Mouse (Mus musculus) CH12.LX (cell line): ENCODE measurements at regions not wholly inside any gene's neighbourhood (a gene's known extent, or its start where the extent isn't known, plus 50 kb on each side); places are given as distances from the start of the nearest gene placed in this dataset.

Experiments used
- DNase-seq: peaks from one replicate; pipeline ENCODE4 v3.0.0-alpha.2; 2013; ENCODE audit errors: extremely low read depth
- H3K27ac ChIP-seq: 2 replicates; pipeline ENCODE4 v1.5.1; 2012; ENCODE audit warnings: low read depth, mild to moderate bottlenecking, control low read depth, moderate library complexity; ENCODE audit not compliant: insufficient read depth
- H3K27me3 ChIP-seq: replicated peaks from 2 replicates; pipeline ENCODE3; 2012; ENCODE audit warnings: inconsistent platforms
- H3K36me3 ChIP-seq, 2 experiments: replicated peaks in 1 of 2; 2 replicates each; pipeline versions ENCODE3 to v1.6.1; 2012; ENCODE audit warnings: inconsistent platforms in 1 of 2, low read length in 1 of 2, mild to moderate bottlenecking in 1 of 2, mixed read lengths in 1 of 2, moderate library complexity in 1 of 2; ENCODE audit not compliant: control insufficient read depth in 1 of 2, insufficient read depth in 1 of 2
- H3K4me1 ChIP-seq, 2 experiments: 2 replicates each; pipeline ENCODE4 v1.6.1; 2012; ENCODE audit warnings: inconsistent platforms in 1 of 2, moderate library complexity in 1 of 2; ENCODE audit not compliant: insufficient read depth in 2 of 2, control insufficient read depth in 1 of 2
- H3K4me2 ChIP-seq: 2 replicates; pipeline ENCODE4 v1.6.1; 2012; ENCODE audit warnings: low read depth, mild to moderate bottlenecking, control low read depth; ENCODE audit not compliant: poor library complexity, insufficient read depth, severe bottlenecking
- H3K4me3 ChIP-seq, 3 experiments: fragments of 150-350 bp in 1 of 3; sonication (generic) in 1 of 3; replicated peaks in 1 of 3; 2 replicates each; pipeline versions ENCODE3 to v1.5.1; 2011 to 2012; ENCODE audit warnings: low read depth in 2 of 3, low read length in 2 of 3, mild to moderate bottlenecking in 2 of 3, moderate library complexity in 2 of 3, control low read depth in 1 of 3, improper control_type of control experiment in 1 of 3, inconsistent platforms in 1 of 3, mixed read lengths in 1 of 3; ENCODE audit not compliant: poor library complexity in 1 of 3
- H3K79me2 ChIP-seq: replicated peaks from 2 replicates; pipeline ENCODE4 v1.6.1; 2012; ENCODE audit warnings: mild to moderate bottlenecking, moderate library complexity; ENCODE audit not compliant: control insufficient read depth, poor library complexity, insufficient read depth, severe bottlenecking; ENCODE audit errors: extremely low read depth
- H3K9ac ChIP-seq: 2 replicates; pipeline ENCODE4 v1.6.1; 2012; ENCODE audit warnings: low read depth, mild to moderate bottlenecking, control low read depth, moderate library complexity; ENCODE audit not compliant: insufficient read depth
- H3K9me3 ChIP-seq: replicated peaks from 2 replicates; pipeline ENCODE3; 2012; ENCODE audit warnings: low read length, inconsistent platforms, mixed read lengths
- ELF1 ChIP-seq: IDR thresholded peaks from 2 replicates; pipeline ENCODE4 v1.6.1; 2014; ENCODE audit warnings: low read depth, mild to moderate bottlenecking, inconsistent platforms, low read length, improper control_type of control experiment
- GABPA ChIP-seq: IDR thresholded peaks from 2 replicates; pipeline ENCODE4 v1.6.1; 2012; ENCODE audit warnings: low read depth, low read length, improper control_type of control experiment, inconsistent platforms; ENCODE audit not compliant: insufficient replicate concordance
- JUND ChIP-seq: conservative IDR thresholded peaks from 2 replicates; pipeline ENCODE4 v1.6.1; 2011; ENCODE audit warnings: low read depth, low read length, improper control_type of control experiment
- KAT2A ChIP-seq: IDR thresholded peaks from 2 replicates; pipeline ENCODE4 v1.6.1; 2012; ENCODE audit warnings: low read length, improper control_type of control experiment, inconsistent platforms; ENCODE audit not compliant: insufficient replicate concordance
- MAFK ChIP-seq: IDR thresholded peaks from 2 replicates; pipeline ENCODE4 v1.6.1; 2011; ENCODE audit warnings: low read length, improper control_type of control experiment; ENCODE audit not compliant: insufficient replicate concordance
- MAX ChIP-seq: IDR thresholded peaks from 2 replicates; pipeline ENCODE4 v1.6.1; 2011; ENCODE audit warnings: low read length, improper control_type of control experiment
- MAZ ChIP-seq: IDR thresholded peaks from 2 replicates; pipeline ENCODE4 v1.6.1; 2012; ENCODE audit warnings: low read depth, mild to moderate bottlenecking, inconsistent platforms, low read length, improper control_type of control experiment, moderate library complexity
- MXI1 ChIP-seq: IDR thresholded peaks from 2 replicates; pipeline ENCODE4 v1.6.1; 2011; ENCODE audit warnings: mild to moderate bottlenecking, low read depth, low read length, improper control_type of control experiment
- NRF1 ChIP-seq: IDR thresholded peaks from 2 replicates; pipeline ENCODE4 v1.6.1; 2014; ENCODE audit warnings: low read depth, mild to moderate bottlenecking, inconsistent platforms, low read length, improper control_type of control experiment, moderate library complexity
- RCOR1 ChIP-seq: conservative IDR thresholded peaks from 2 replicates; pipeline ENCODE4 v1.6.1; 2012; ENCODE audit warnings: low read depth, mild to moderate bottlenecking, inconsistent platforms, low read length, improper control_type of control experiment
- SIN3A ChIP-seq: IDR thresholded peaks from 2 replicates; pipeline ENCODE4 v1.6.1; 2012; ENCODE audit warnings: low read length, improper control_type of control experiment, inconsistent platforms
- TCF12 ChIP-seq: IDR thresholded peaks from 2 replicates; pipeline ENCODE4 v1.6.1; 2014; ENCODE audit warnings: low read depth, mild to moderate bottlenecking, inconsistent platforms, low read length, improper control_type of control experiment
- UBTF ChIP-seq: IDR thresholded peaks from 2 replicates; pipeline ENCODE4 v1.6.1; 2012; ENCODE audit warnings: low read depth, mild to moderate bottlenecking, inconsistent platforms, low read length, improper control_type of control experiment, moderate library complexity
- ZC3H11A ChIP-seq: IDR thresholded peaks from 2 replicates; pipeline ENCODE4 v1.6.1; 2012; ENCODE audit warnings: low read depth, mild to moderate bottlenecking, inconsistent platforms, low read length, improper control_type of control experiment
- dilution Hi-C: fragments of 300-500 bp; cut with MboI; formaldehyde crosslinking; loops from 2 replicates; pipeline ENCODE4 v1.14.3; 2020; ENCODE audit warnings: low sequenced_read_pairs; ENCODE audit not compliant: extremely low pct_unique_long_range_greater_than_20kb, extremely low pct_ligation_motif_present
- in situ Hi-C: fragments of 300-500 bp; cut with MboI; formaldehyde crosslinking; loops from 3 replicates; pipeline ENCODE4 v1.14.3; 2019; ENCODE audit warnings: low sequenced_read_pairs, low pct_ligation_motif_present, low pct_unique_long_range_greater_than_20kb, mixed read lengths

DNA sequence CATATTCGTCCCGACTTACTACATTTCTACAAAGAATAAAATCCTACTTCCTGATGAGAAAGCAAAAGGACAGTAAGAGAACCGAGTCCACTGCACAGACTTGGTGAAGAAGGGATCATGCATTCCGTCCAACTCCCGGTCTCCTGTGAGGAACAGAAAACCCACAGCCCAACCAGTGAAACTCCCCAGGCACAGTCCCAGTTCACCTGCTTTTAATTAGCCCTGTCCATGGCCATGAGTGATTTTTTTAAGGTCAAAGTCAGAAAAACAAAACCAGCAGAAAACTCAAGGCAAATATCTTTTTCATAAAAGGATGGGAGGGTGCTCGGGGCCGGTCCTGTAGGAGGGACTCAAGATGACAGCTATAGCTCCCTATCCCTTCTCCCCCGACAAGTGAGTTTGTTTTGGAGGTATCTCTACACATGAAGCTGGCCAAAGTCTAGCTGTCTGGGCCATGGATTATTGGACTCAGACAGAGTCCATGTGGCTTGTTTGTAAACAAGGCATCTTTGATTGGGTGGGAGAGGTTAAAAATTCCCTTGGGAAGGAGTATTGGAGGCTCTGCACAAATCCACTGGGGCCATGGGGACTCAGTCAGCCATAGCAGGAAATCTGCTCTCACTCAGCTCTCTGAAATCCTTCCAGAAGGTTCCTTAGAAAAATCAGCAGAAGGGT is 168.8 kb upstream of the Arid1b start:
- H3K9me3 ChIP-seq, result no peaks in the 10 kb centered on the region
- H3K4me1 ChIP-seq, result no peaks in the 10 kb centered on the region
- H3K4me2 ChIP-seq, result no peak overlapping the region
- dilution Hi-C loops, result no loop called here
- no peak overlapping the region for H3K9ac ChIP-seq
- in situ Hi-C loops, result no loop called here
- DNase-seq, result no peak
- H3K4me3 ChIP-seq, result no peak overlapping the region
- no peak overlapping the region for H3K27ac ChIP-seq
- no peaks in the 10 kb centered on the region for H3K79me2 ChIP-seq
- TF ChIP-seq MAFK (no peak), GABPA (no peak), MAX (no peak), ELF1 (no peak), TCF12 (no peak), ZC3H11A (no peak), MAZ (no peak), KAT2A (no peak), SIN3A (no peak), JUND (no peak), UBTF (no peak), RCOR1 (no peak), MXI1 (no peak)
- no peaks in the 10 kb centered on the region for H3K36me3 ChIP-seq
- no peaks in the 10 kb centered on the region for H3K27me3 ChIP-seq

DNA sequence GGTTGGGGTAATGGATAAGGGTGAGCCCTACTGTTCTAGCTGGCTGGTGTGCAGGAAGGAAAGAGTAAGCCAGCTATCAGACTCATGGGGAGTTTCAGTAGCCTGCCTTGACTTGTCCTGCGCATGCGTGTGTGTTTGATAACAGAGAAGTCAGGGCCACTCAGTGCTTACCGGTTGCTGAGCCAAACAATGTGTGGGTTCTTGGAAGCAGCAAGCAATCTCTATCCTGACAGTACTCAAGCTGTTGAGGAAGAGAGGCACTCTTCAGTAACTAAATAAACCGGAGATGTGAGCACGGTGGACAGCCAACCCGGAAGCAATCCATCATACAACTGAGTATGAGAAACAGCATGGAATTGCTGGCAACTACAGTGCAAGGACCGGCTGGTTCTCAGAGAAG is 160.1 kb upstream of the Arid1b start:
- Histone ChIP-seq H3K27ac (no peak overlapping the region), H3K4me1 (peaks cover 0 to 4% of the 10 kb centered on the region in 2 experiments; a peak in 1 of 4 replicates), H3K27me3 (no peaks in the 10 kb centered on the region), H3K79me2 (no peaks in the 10 kb centered on the region), H3K4me2 (no peak overlapping the region), H3K4me3 (no peak overlapping the region), H3K9ac (no peak overlapping the region), H3K36me3 (no peaks in the 10 kb centered on the region), H3K9me3 (no peaks in the 10 kb centered on the region)
- in situ Hi-C loops, result no loop called here
- TF ChIP-seq NRF1, result peak; percentile 81
- TF ChIP-seq KAT2A, result no peak
- dilution Hi-C loops, result no loop called here
- DNase-seq, result no peak
